In genomic region chr11:61578983-61579877, GRCm38 (mm10) we compare ENCODE assay signal across 8 mouse cellular contexts. TPM values are rescaled to one million over a fixed set of nuclear protein-coding genes. Genes with fewer than 3 reads are reported as not detected.
DNase-seq lines count a peak whose midpoint lies in the region; ATAC-seq and TF ChIP-seq lines count a peak whose summit lies in the region.

Gene Epn2 (minus strand): TSS chr11:61579687.

- TF ChIP-seq CTCF in heart, postnatal 0 days (IDR thresholded peaks at IDR 0.05; ENCODE audit: low read depth): peak; percentile 25

- H3K27ac ChIP-seq in forebrain, embryonic 13.5 days: peak within 1 kb of the TSS; percentile 89
- H3K27ac ChIP-seq in heart, postnatal 0 days (ENCODE audit: low read depth): peak within 1 kb of the TSS; percentile 95

- ATAC-seq in forebrain, embryonic 13.5 days: peak; percentile 90
- ATAC-seq in heart, postnatal 0 days (ENCODE audit: insufficient read depth, low read depth): peak; percentile 91
- ATAC-seq in neutrophil, adult 5-6 weeks (ENCODE audit: extremely low read depth, insufficient number of reproducible peaks, low FRiP score, poor library complexity, severe bottlenecking): peak; percentile 36; the same call in 1 of the 2 replicates

- H3K4me1 ChIP-seq in forebrain, embryonic 13.5 days: peaks cover 22% of the 10 kb centered on the region
- H3K4me1 ChIP-seq in heart, postnatal 0 days (ENCODE audit: control insufficient read depth, insufficient read depth): peaks cover 13% of the 10 kb centered on the region

- peak within 1 kb of the TSS; percentile 89 for H3K4me2 ChIP-seq in forebrain, embryonic 13.5 days
- peak within 1 kb of the TSS; percentile 99 for H3K4me2 ChIP-seq in heart, postnatal 0 days (ENCODE audit: low read depth, low read length)

- WGBS in forebrain, embryonic 13.5 days: under 1% methylated on average over 72 of the region's 93 CpGs
- WGBS in heart, postnatal 0 days: under 1% methylated on average over 63 of the region's 93 CpGs
- under 1% methylated on average over 93 of the region's 93 CpGs for WGBS in large intestine, adult 2 months

- peak within 1 kb of the TSS; percentile 65 for H3K4me3 ChIP-seq in forebrain, embryonic 13.5 days
- H3K4me3 ChIP-seq in heart, postnatal 0 days (ENCODE audit: low read depth, low read length): peak within 1 kb of the TSS; percentile 80

- H3K9ac ChIP-seq in forebrain, embryonic 13.5 days: peak within 1 kb of the TSS; percentile 95
- H3K9ac ChIP-seq in heart, postnatal 0 days (replicated peaks; ENCODE audit: low read depth, low read length): peak within 1 kb of the TSS; percentile 91

- no peak for TF ChIP-seq EP300 in heart, postnatal 0 days (IDR thresholded peaks at IDR 0.05; ENCODE audit: low read depth)

- no peaks in the 10 kb centered on the region; the same call in 1 of the 2 replicates for H3K9me3 ChIP-seq in forebrain, embryonic 13.5 days (replicated peaks)
- no peaks in the 10 kb centered on the region for H3K9me3 ChIP-seq in heart, postnatal 0 days (replicated peaks; ENCODE audit: control insufficient read depth, low read length)

- H3K27me3 ChIP-seq in forebrain, embryonic 13.5 days: no peaks in the 10 kb centered on the region
- no peaks in the 10 kb centered on the region for H3K27me3 ChIP-seq in heart, postnatal 0 days (ENCODE audit: control insufficient read depth, insufficient read depth, low read length)

- DNase-seq in ES-CJ7 (ENCODE audit: low read depth, low spot score): peak; percentile 81
- DNase-seq in c-Kit-positive CD71-negative TER-119-negative erythroid progenitor cells, embryonic 14.5 days (ENCODE audit: low read depth): peak; percentile 16
- DNase-seq in heart, postnatal 0 days (ENCODE audit: low spot score): peak; percentile 73
- DNase-seq in large intestine, adult 2 months (ENCODE audit: low read depth, low spot score): peak; percentile 16
- DNase-seq in lung, adult 18-20 months: peak; percentile 85 to 87
- DNase-seq in testis, postnatal 14 days (ENCODE audit: low spot score): peak; percentile 84

- 0 out of 2 replicates have a peak, but pooled peaks cover 4% of the 10 kb centered on the region for H3K36me3 ChIP-seq in forebrain, embryonic 13.5 days (ENCODE audit: poor library complexity, severe bottlenecking)
- no peaks in the 10 kb centered on the region for H3K36me3 ChIP-seq in heart, postnatal 0 days (replicated peaks; ENCODE audit: control insufficient read depth, insufficient read depth, low read length)

RNA-seq across cellular contexts. Expression of gene Epn2, which starts in this region (rescaled TPM):
- polyA plus RNA-seq in forebrain, embryonic 13.5 days (2015; fragmentation: Nextera tagmentation; extraction: Ambion mirVana): 41.8 and 45.3 TPM in 2 replicates
- total RNA-seq in heart, postnatal 0 days (2014; rRNA removed; ENCODE audit: low replicate concordance): 21.3 and 43.9 TPM in 2 replicates
- polyA plus RNA-seq in heart, postnatal 0 days (2015; fragmentation: Nextera tagmentation; extraction: Ambion mirVana): 16.3 and 19.3 TPM in 2 replicates
- 10.6 and 12.7 TPM in 2 replicates for polyA plus RNA-seq in large intestine, adult 2 months (2012; rRNA removed)
- total RNA-seq in neutrophil, adult 5-6 weeks (2017): 0.61 and 0.70 TPM in 2 replicates

Comparison
In these comparisons a context has a peak if more than half of its experiments do, and no peak if none do; other contexts are left out.
1. Peak in every context shown above with its lines: DNase-seq, ATAC-seq, H3K4me3 ChIP-seq and H3K27ac ChIP-seq.
2. RNA of gene Epn2 (total RNA-seq): 21.3 to 43.9 TPM in heart, postnatal 0 days; 0.61 to 0.70 TPM in neutrophil, adult 5-6 weeks; every median in the first group is over 10 times any median in the second.
3. Peak in ATAC-seq in neutrophil, adult 5-6 weeks; RNA of the gene not detected or under 1 TPM.
4. DNase-seq: peak in every context shown above with its lines; median percentile 86 in lung, adult 18-20 months; 84 in testis, postnatal 14 days; 81 in ES-CJ7; 73 in heart, postnatal 0 days; 16 in c-Kit-positive CD71-negative TER-119-negative erythroid progenitor cells, embryonic 14.5 days; 16 in large intestine, adult 2 months.
5. ATAC-seq: peak in every context shown above with its lines; median percentile 91 in heart, postnatal 0 days; 90 in forebrain, embryonic 13.5 days; 36 in neutrophil, adult 5-6 weeks.